Mouse (Mus musculus): ENCODE data around the gene D8Ertd738e. TPM values are rescaled to one million over a fixed set of nuclear protein-coding genes. Genes with fewer than 3 reads are reported as not detected.

The D8Ertd738e gene
- polyA plus RNA-seq, 1 experiment, result 326 TPM

DNA sequence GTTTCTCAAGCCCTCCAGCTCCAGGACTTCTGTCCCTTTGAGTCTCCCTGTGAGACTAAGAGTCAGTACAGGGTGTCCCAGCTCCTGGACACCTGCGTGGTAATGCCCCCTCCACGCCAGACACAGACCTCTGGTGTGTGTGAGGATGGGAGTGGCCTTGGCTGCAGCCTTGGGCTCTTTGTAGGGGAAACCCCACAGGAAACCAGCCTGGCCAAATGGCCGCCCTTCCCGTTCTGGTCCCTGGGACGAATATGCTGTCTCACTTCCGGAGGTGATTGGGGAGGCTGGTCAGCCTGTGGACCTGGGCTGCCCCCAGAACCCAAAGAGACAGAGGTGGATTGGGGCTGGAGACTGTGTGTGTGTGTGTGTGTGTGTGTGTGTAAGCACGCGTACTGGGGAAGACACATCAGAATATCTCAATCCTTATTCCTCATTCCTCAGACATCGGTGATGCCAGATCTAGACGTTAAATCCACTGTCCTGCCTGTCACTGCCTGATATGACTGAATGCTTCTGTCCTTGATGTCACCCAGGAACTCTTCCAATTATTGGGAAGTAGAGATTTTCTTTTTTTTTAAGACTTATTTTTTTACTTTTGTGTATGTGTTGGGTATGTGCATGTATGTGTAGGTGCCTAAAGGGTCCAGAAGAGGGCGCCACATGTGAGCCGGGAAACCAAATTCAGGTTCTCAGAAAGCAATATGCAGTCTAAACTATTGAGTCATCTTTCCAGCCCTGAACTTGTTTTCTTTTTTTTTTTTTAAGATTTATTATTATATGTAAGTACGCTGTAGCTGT, 45.3 kb downstream of the D8Ertd738e start:
- Histone ChIP-seq H3K4me1 (peaks cover 91% of the 10 kb centered on the region), H3K27me3 (replicated peaks) (no peaks in the 10 kb centered on the region), H3K36me3 (replicated peaks; ENCODE audit: low read length) (peaks cover 62% of the 10 kb centered on the region), H3K9me3 (no peaks in the 10 kb centered on the region), H3K4me3 (replicated peaks) (peak overlapping the region; percentile 99)
- no peak for TF ChIP-seq GATA1 (IDR thresholded peaks at IDR 0.05; ENCODE audit: borderline replicate concordance, low read length)
- TF ChIP-seq FLI1 (IDR thresholded peaks at IDR 0.05; ENCODE audit: low read length), result peak; percentile 96

- TF ChIP-seq GATA1 (IDR thresholded peaks at IDR 0.05; ENCODE audit: borderline replicate concordance, low read length), result no peak
- no peak for TF ChIP-seq FLI1 (IDR thresholded peaks at IDR 0.05; ENCODE audit: low read length)
- Histone ChIP-seq H3K36me3 (replicated peaks; ENCODE audit: low read length) (peaks cover 53% of the 10 kb centered on the region), H3K4me3 (replicated peaks) (peak overlapping the region; percentile 99), H3K27me3 (replicated peaks) (no peaks in the 10 kb centered on the region), H3K4me1 (peaks cover 91% of the 10 kb centered on the region), H3K9me3 (no peaks in the 10 kb centered on the region)
Measured at GRCm38 (mm10) chr8:84202938-84203917, 46.3 kb downstream of the D8Ertd738e start.

GRCm38 (mm10) chr8:84202466-84202865, 47.1 kb downstream of the D8Ertd738e start:
- TF ChIP-seq GATA1 (IDR thresholded peaks at IDR 0.05; ENCODE audit: borderline replicate concordance, low read length), result no peak
- no peak for TF ChIP-seq FLI1 (IDR thresholded peaks at IDR 0.05; ENCODE audit: low read length)
- Histone ChIP-seq H3K4me3 (replicated peaks) (peak overlapping the region; percentile 99), H3K4me1 (peaks cover 91% of the 10 kb centered on the region), H3K27me3 (replicated peaks) (no peaks in the 10 kb centered on the region), H3K36me3 (replicated peaks; ENCODE audit: low read length) (peaks cover 45% of the 10 kb centered on the region), H3K9me3 (no peaks in the 10 kb centered on the region)

GRCm38 (mm10) chr8:84201545-84202245, 47.8 kb downstream of the D8Ertd738e start:
- H3K9me3 ChIP-seq, result no peaks in the 10 kb centered on the region
- peaks cover 88% of the 10 kb centered on the region for H3K4me1 ChIP-seq
- no peak for TF ChIP-seq GATA1 (IDR thresholded peaks at IDR 0.05; ENCODE audit: borderline replicate concordance, low read length)
- no peak for TF ChIP-seq FLI1 (IDR thresholded peaks at IDR 0.05; ENCODE audit: low read length)
- H3K36me3 ChIP-seq (replicated peaks; ENCODE audit: low read length), result peaks cover 37% of the 10 kb centered on the region
- no peaks in the 10 kb centered on the region for H3K27me3 ChIP-seq (replicated peaks)
- peak overlapping the region; percentile 99 for H3K4me3 ChIP-seq (replicated peaks)

- TF ChIP-seq FLI1 (IDR thresholded peaks at IDR 0.05; ENCODE audit: low read length) (no peak), GATA1 (IDR thresholded peaks at IDR 0.05; ENCODE audit: borderline replicate concordance, low read length) (no peak)
- Histone ChIP-seq H3K4me1 (peaks cover 82% of the 10 kb centered on the region), H3K36me3 (replicated peaks; ENCODE audit: low read length) (peaks cover 32% of the 10 kb centered on the region), H3K4me3 (replicated peaks) (peak overlapping the region; percentile 99), H3K27me3 (replicated peaks) (no peaks in the 10 kb centered on the region), H3K9me3 (no peaks in the 10 kb centered on the region)
Measured at GRCm38 (mm10) chr8:84200652-84201544, 48.6 kb downstream of the D8Ertd738e start.

DNA sequence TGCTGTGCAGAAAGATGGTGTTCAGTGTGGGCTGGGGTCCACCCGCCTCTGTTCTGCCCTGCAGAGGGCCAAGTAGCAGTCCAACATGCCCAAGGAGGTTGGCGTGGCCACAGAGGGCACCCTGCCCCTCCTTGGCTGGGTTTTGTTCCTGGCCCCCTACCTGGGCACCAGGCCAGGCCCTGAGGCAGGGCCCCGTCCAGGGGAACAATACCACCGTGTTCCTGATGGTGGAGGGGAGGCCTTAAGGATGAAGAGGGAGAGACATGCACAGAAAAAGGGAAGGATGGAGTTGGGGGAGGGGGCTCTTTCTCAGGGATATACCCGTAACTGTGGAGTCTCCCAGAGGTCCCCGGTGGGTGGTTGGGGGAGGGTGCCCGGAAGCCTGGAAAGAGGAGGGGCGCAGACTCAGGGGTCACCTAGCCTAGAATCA, 49.4 kb downstream of the D8Ertd738e start:
- Histone ChIP-seq H3K4me3 (replicated peaks) (peak overlapping the region; percentile 99), H3K36me3 (replicated peaks; ENCODE audit: low read length) (peaks cover 24% of the 10 kb centered on the region), H3K9me3 (no peaks in the 10 kb centered on the region), H3K4me1 (peaks cover 74% of the 10 kb centered on the region), H3K27me3 (replicated peaks) (no peaks in the 10 kb centered on the region)
- no peak for TF ChIP-seq GATA1 (IDR thresholded peaks at IDR 0.05; ENCODE audit: borderline replicate concordance, low read length)
- no peak for TF ChIP-seq FLI1 (IDR thresholded peaks at IDR 0.05; ENCODE audit: low read length)

- H3K9me3 ChIP-seq, result no peaks in the 10 kb centered on the region
- no peaks in the 10 kb centered on the region for H3K27me3 ChIP-seq (replicated peaks)
- H3K4me1 ChIP-seq, result peaks cover 68% of the 10 kb centered on the region
- no peak for TF ChIP-seq GATA1 (IDR thresholded peaks at IDR 0.05; ENCODE audit: borderline replicate concordance, low read length)
- TF ChIP-seq FLI1 (IDR thresholded peaks at IDR 0.05; ENCODE audit: low read length), result no peak
- peak overlapping the region; percentile 99 for H3K4me3 ChIP-seq (replicated peaks)
- peaks cover 19% of the 10 kb centered on the region for H3K36me3 ChIP-seq (replicated peaks; ENCODE audit: low read length)
Measured at GRCm38 (mm10) chr8:84199348-84200125, 50.0 kb downstream of the D8Ertd738e start.

GRCm38 (mm10) chr8:84198871-84199270, 50.6 kb downstream of the D8Ertd738e start:
- Histone ChIP-seq H3K27me3 (replicated peaks) (no peaks in the 10 kb centered on the region), H3K36me3 (replicated peaks; ENCODE audit: low read length) (peaks cover 19% of the 10 kb centered on the region), H3K4me1 (peaks cover 68% of the 10 kb centered on the region), H3K4me3 (replicated peaks) (peak overlapping the region; percentile 94), H3K9me3 (no peaks in the 10 kb centered on the region)
- TF ChIP-seq FLI1 (IDR thresholded peaks at IDR 0.05; ENCODE audit: low read length) (no peak), GATA1 (IDR thresholded peaks at IDR 0.05; ENCODE audit: borderline replicate concordance, low read length) (no peak)

All from megakaryocyte, embryonic 14.5 days (primary cell).